Mouse (Mus musculus): Measurements from ENCODE around the gene Mt4.
"Not testable (repeated sequence)": the region's sequence is repeated elsewhere in the genome, so short reads cannot be mapped to it uniquely, and the experiment has no call there.

Gene Mt4

GRCm38 (mm10) chr8:94134601-94135000 lies 2.4 kb upstream of the Mt4 start:
- peak; percentile 76 for DNase-seq (ENCODE audit: low read depth)

GRCm38 (mm10) chr8:94135556-94135955 lies 1.4 kb upstream of the Mt4 start:
- DNase-seq (ENCODE audit: low read depth), result no peak

GRCm38 (mm10) chr8:94136192-94136591 lies 805 bp upstream of the Mt4 start:
- DNase-seq (ENCODE audit: low read depth), result peak; percentile 52

GRCm38 (mm10) chr8:94140266-94140795 lies 3.3 kb downstream of the Mt4 start:
- DNase-seq (ENCODE audit: low read depth), result no peak

DNA sequence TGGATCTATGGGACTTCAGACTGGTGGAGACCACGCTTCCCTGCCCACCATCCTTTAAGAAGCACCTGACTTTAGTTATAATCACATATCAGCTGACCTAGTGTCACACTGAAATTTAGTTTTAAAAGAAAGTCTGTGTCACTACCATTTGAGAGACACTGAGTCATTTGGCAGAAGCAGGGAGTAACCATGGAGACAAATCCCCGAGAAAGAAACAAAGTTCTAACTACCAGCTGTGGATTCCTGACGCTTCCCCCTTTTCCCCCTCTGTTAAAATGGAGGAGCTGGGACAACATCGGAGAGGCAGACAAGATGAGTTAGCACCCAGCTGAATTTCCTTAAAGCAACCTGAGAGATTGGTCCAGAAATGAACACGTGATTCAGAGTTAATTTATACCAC lies 11.2 kb downstream of the Mt4 start:
- peak; percentile 67 for DNase-seq (ENCODE audit: low read depth)

- peak; percentile 65 for DNase-seq (ENCODE audit: low read depth)
Measured at GRCm38 (mm10) chr8:94150925-94151324, 13.9 kb downstream of the Mt4 start.

GRCm38 (mm10) chr8:94152513-94153300 lies 15.7 kb downstream of the Mt4 start, which contains the start of gene Mt3:
Gene Mt3, plus strand, starts transcription at chr8:94152607.
- DNase-seq (ENCODE audit: low read depth), result no peak

DNA sequence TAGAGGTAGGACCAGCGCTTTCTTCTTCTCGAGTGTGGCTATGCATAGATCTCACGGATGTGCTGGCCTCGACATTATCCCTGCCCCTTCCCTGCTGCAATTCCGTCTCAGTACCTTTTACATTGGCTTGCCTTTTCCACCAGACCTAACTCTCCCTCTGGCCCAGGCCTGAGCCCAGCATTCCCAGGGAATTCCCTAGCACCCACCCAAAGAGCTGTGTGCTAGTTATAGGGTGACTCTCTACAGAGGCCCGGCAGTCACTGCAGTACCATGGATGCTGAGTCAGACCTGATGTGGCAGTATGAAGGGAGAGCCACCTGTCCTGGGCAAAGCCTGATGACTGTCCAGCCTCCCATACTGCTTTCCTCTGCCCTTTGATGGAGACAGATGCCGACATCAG lies 16.5 kb downstream of the Mt4 start:
- DNase-seq (ENCODE audit: low read depth), result no peak

DNA sequence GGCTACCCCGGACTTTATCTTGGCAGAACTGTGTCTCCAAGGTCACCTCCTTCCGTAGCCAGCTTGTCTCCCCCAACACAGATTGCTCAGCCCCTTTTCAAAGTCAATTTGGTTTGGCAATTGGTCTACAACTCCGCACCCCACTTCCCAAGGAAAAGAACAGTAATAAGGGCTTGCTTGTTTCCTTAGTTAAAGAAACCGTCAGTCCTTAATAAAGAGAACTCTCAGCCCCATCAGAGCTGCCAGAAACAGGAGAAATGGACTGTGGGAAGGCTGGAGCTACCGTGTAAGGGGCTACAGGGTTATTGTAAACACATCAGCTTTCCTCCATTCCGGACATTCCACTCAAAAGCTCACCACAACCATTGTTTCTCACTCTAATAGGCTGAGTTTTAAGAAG lies 17.5 kb downstream of the Mt4 start:
- DNase-seq (ENCODE audit: low read depth), result peak; percentile 52

- DNase-seq (ENCODE audit: low read depth), result no peak
Measured at GRCm38 (mm10) chr8:94156092-94156491, 19.1 kb downstream of the Mt4 start.

DNA sequence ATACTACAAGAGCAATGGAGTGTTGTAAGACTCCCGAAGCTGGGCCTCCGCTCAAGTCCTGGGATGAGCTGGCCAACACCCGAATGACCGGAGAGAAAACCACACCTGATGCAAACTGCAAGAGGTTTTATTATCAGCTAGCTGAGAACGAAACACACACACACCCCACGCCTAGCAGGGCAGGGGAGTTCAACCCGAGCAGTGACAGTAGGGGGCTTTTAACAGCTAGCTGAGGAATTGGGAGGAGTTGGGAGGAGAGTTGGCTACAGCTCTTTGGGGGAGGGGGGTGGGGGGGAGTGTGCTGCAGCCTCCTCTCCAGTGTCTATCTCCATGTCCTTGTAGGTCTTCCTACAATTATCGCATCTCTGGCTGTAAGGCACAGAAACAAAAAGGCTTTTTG lies 28.8 kb downstream of the Mt4 start:
- DNase-seq (ENCODE audit: low read depth), result not testable (repeated sequence)

- peak; percentile 94 for DNase-seq (ENCODE audit: low read depth)
Measured at GRCm38 (mm10) chr8:94167244-94167643, 30.2 kb downstream of the Mt4 start.

GRCm38 (mm10) chr8:94169547-94169946 lies 32.5 kb downstream of the Mt4 start:
- no peak for DNase-seq (ENCODE audit: low read depth)

DNA sequence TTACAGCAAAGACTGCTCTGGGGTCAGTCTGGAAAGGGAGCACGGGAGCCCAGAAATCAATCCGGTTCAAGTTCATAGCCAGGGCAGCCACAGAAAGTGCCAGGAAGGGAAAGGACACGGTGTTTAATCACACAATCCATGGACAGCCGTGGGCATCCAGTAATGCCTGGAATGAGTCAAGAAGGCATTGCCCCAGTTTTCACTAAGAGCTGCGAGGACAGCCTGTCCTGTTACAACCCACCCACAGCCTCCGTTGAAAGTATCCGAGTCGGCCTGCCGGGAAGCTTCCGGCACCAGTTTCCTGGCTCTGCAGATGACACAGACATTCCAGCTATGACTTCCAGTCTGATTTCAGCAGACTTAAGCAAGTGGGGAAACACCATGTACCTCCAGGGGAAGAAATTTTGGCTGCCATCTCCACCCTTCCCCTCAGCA lies 34.3 kb downstream of the Mt4 start:
- peak; percentile 79 for DNase-seq (ENCODE audit: low read depth)

- DNase-seq (ENCODE audit: low read depth), result peak; percentile 94
Measured at GRCm38 (mm10) chr8:94172075-94172808, 35.2 kb downstream of the Mt4 start, which contains the start of gene Mt2. Gene Mt2, plus strand, starts transcription at chr8:94172664.

- peak; percentile 52 for DNase-seq (ENCODE audit: low read depth)
Measured at GRCm38 (mm10) chr8:94172809-94173732, 36.1 kb downstream of the Mt4 start.

GRCm38 (mm10) chr8:94173848-94174403 lies 36.9 kb downstream of the Mt4 start:
- peak; percentile 25 for DNase-seq (ENCODE audit: low read depth)

DNA sequence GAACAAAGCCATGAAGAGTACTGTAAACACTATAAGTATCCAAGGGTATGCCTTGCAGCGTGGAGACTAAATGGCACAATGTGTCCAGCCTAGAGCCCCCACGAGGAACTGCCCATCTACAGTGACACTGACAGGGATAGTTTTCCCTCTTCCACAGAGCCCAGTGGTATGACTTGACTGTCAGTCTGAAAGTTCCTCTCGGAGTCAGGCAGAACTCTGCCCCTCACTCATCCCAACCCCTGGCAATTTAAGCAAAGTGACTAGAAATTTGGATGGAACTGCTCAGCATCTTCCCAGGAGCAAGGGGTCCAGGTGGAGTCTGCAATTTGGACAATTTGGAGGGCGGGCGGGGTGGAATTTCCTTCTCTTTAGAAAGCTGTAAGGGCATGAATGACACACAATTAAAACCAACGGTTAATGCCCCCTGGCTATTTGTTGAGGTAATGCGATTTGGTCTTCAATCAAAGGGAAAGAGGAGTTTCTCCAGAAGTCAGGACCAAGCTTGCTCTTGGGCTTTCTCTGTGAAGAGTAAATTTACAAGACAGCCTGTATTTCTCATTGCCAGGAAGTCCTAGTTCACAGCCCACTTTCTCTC lies 37.7 kb downstream of the Mt4 start:
- peak; percentile 71 for DNase-seq (ENCODE audit: low read depth)

- no peak for DNase-seq (ENCODE audit: low read depth)
Measured at GRCm38 (mm10) chr8:94177716-94178390, 40.9 kb downstream of the Mt4 start.

Measured in NIH3T3 (cell line).